Mouse (Mus musculus) adrenal gland, postnatal 25 days (tissue): ENCODE measurements around the gene Ablim1. TPM values are rescaled to one million over a fixed set of nuclear protein-coding genes. Genes with fewer than 3 reads are reported as not detected.
A peak's percentile ranks its signal among the peaks of the same experiment; 100 is the strongest.

ENCODE experiments used
- DNase-seq: peaks from one replicate; pipeline ENCODE4 v3.0.0; 2021; ENCODE audit warnings: mixed read lengths
- total RNA-seq: library from RNA; stranded (reverse); gene quantifications from 2 replicates; pipeline ENCODE4 v1.2.3, GENCODE M21; 2021

Gene Ablim1
- total RNA-seq, 1 experiment from 2014 or later = 35.6 TPM

- peak; percentile 52 for DNase-seq
Observed at GRCm38 (mm10) chr19:57066313-57066712, 248.4 kb downstream of the Ablim1 start.

GRCm38 (mm10) chr19:57062746-57063145 is 252.0 kb downstream of the Ablim1 start:
- DNase-seq = no peak

- no peak for DNase-seq
Observed at GRCm38 (mm10) chr19:57059018-57059580, 255.6 kb downstream of the Ablim1 start.

GRCm38 (mm10) chr19:57057568-57057967 is 257.2 kb downstream of the Ablim1 start:
- DNase-seq = no peak

- DNase-seq = peak; percentile 80
Observed at GRCm38 (mm10) chr19:57055215-57056120, 259.3 kb downstream of the Ablim1 start.

GRCm38 (mm10) chr19:57052959-57053358 is 261.8 kb downstream of the Ablim1 start:
- no peak for DNase-seq

- no peak for DNase-seq
Observed at GRCm38 (mm10) chr19:57052016-57052415, 262.7 kb downstream of the Ablim1 start.

- no peak for DNase-seq
Observed at GRCm38 (mm10) chr19:57049592-57050090, 265.1 kb downstream of the Ablim1 start.

- no peak for DNase-seq
Observed at GRCm38 (mm10) chr19:57047671-57048320, 266.9 kb downstream of the Ablim1 start.

GRCm38 (mm10) chr19:57039258-57039657 is 275.5 kb downstream of the Ablim1 start:
- no peak for DNase-seq

- no peak for DNase-seq
Observed at GRCm38 (mm10) chr19:57036860-57037259, 277.9 kb downstream of the Ablim1 start.

- DNase-seq = peak; percentile 55
Observed at GRCm38 (mm10) chr19:57031582-57031981, 283.1 kb downstream of the Ablim1 start.

- no peak for DNase-seq
Observed at GRCm38 (mm10) chr19:57029461-57029860, 285.3 kb downstream of the Ablim1 start.

- no peak for DNase-seq
Observed at GRCm38 (mm10) chr19:57028327-57029179, 286.2 kb downstream of the Ablim1 start.

GRCm38 (mm10) chr19:57026501-57026900 is 288.2 kb downstream of the Ablim1 start:
- DNase-seq = no peak

GRCm38 (mm10) chr19:57017785-57018179 is 296.9 kb downstream of the Ablim1 start:
- no peak for DNase-seq

- DNase-seq = no peak
Observed at GRCm38 (mm10) chr19:57016995-57017784, 297.5 kb downstream of the Ablim1 start.

- DNase-seq = no peak
Observed at GRCm38 (mm10) chr19:57014808-57015207, 299.9 kb downstream of the Ablim1 start.

GRCm38 (mm10) chr19:57013271-57013677 is 301.4 kb downstream of the Ablim1 start:
- DNase-seq = no peak

- DNase-seq = no peak
Observed at GRCm38 (mm10) chr19:57012068-57012467, 302.7 kb downstream of the Ablim1 start.

- no peak for DNase-seq
Observed at GRCm38 (mm10) chr19:57010064-57010463, 304.7 kb downstream of the Ablim1 start.
